Mouse (Mus musculus) C2C12 (cell line): ENCODE data around the gene Fads3. TPM values are rescaled to one million over a fixed set of nuclear protein-coding genes. Genes with fewer than 3 reads are reported as not detected.

ENCODE experiments used
- H3K27me3 ChIP-seq: one replicate; pipeline ENCODE4 v1.6.1; 2011; ENCODE audit not compliant: control insufficient read depth, insufficient read depth, insufficient read length
- H3K36me3 ChIP-seq: one replicate; pipeline ENCODE4 v1.6.1; 2011; ENCODE audit not compliant: control insufficient read depth, insufficient read depth
- H3K4me3 ChIP-seq: one replicate; pipeline ENCODE4 v1.5.1; 2011; ENCODE audit warnings: mild to moderate bottlenecking, control low read depth; ENCODE audit not compliant: poor library complexity, insufficient read depth, severe bottlenecking
- H3K79me2 ChIP-seq: one replicate; pipeline ENCODE4 v1.6.1; 2011; ENCODE audit not compliant: control insufficient read depth, insufficient read depth
- H3K79me3 ChIP-seq: one replicate; pipeline ENCODE4 v1.6.1; 2011; ENCODE audit warnings: low read depth, control low read depth
- H3ac ChIP-seq: one replicate; pipeline ENCODE3; 2011; ENCODE audit warnings: low read depth; ENCODE audit not compliant: control insufficient read depth, insufficient read length
- CEBPB ChIP-seq: IDR thresholded peaks from one replicate; pipeline ENCODE4 v1.6.1; 2011; ENCODE audit warnings: low read depth, mild to moderate bottlenecking, control low read depth, moderate library complexity
- CTCF ChIP-seq: IDR thresholded peaks from one replicate; pipeline ENCODE4 v1.5.1; 2011; ENCODE audit not compliant: control insufficient read depth, insufficient read depth, insufficient read length
- FOSL1 ChIP-seq: IDR thresholded peaks from one replicate; pipeline ENCODE4 v1.8.0; 2011; ENCODE audit warnings: mild to moderate bottlenecking, low read length; ENCODE audit not compliant: poor library complexity, insufficient read depth, severe bottlenecking
- MAX ChIP-seq: IDR thresholded peaks from one replicate; pipeline ENCODE4 v1.6.1; 2011; ENCODE audit warnings: mild to moderate bottlenecking, control low read depth
- MYOD1 ChIP-seq: IDR thresholded peaks from one replicate; pipeline ENCODE4 v1.6.1; 2011; ENCODE audit warnings: low read depth; ENCODE audit not compliant: control insufficient read depth, insufficient read length
- MYOG ChIP-seq: IDR thresholded peaks from one replicate; pipeline ENCODE4 v1.6.1; 2011; ENCODE audit not compliant: control insufficient read depth, insufficient read length; ENCODE audit errors: extremely low read depth
- USF1 ChIP-seq: IDR thresholded peaks from one replicate; pipeline ENCODE4 v1.6.1; 2011; ENCODE audit warnings: low read depth, mild to moderate bottlenecking, control low read depth, moderate library complexity
- polyA plus RNA-seq: library from polyadenylated mRNA; unstranded; fragments of >200 nt; fragmentation: generic; extraction: Trizol; gene quantifications from one replicate; pipeline ENCODE4 v1.2.1, GENCODE M21; 2012; ENCODE audit warnings: missing spikeins

Fads3 gene
- polyA plus RNA-seq, 1 experiment = 161 TPM

DNA sequence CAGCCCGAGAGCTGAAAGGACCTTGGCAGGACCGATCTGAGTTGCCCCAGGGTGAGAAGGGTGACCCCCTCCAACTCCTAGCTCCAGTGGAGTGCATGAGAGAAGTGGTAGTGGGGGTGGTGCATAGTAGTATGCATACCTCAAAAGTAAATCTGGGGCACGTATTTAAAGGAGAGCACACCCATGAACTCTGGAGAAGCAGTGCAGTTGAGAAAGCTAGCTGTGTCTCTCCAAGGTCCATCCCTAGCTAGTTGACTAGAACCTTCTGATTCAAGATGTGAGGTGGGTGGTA, 22.9 kb upstream of the Fads3 start:
- H3ac ChIP-seq = peak overlapping the region; percentile 69
- TF ChIP-seq FOSL1 (no peak), MYOG (no peak), MYOD1 (no peak), USF1 (no peak), CTCF (no peak)
- no peaks in the 10 kb centered on the region for H3K79me2 ChIP-seq
- H3K36me3 ChIP-seq = no peaks in the 10 kb centered on the region
- H3K27me3 ChIP-seq = no peaks in the 10 kb centered on the region
- H3K79me3 ChIP-seq = no peaks in the 10 kb centered on the region
- peak overlapping the region; percentile 18 for H3K4me3 ChIP-seq

DNA sequence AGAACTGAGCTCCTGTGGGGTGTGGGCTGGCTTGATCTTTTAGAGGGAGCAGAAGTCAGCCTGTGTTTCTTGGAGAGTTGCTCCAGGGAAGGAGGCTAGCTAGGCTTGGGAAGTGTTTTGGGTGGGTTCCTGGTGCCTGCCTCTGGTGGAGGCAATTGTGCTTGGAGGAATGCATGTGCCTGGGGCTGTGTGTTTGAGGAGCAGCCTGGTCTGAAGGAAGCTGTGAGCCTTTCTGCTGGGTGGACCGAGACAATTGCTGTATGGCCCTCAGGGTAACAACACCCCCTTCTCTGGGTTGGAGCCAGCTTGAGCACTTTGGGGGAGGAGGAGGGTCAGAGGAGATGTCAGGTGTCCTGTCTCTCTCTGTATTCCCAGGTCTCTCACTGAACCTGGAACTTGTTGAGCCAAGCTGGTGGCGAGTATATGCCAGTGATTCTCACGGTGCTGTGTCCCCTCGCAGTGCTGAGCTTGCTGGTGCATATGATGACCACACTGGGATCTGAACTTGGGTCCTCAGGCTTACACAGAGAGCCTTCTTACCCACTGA, 22.1 kb upstream of the Fads3 start:
- no peaks in the 10 kb centered on the region for H3K36me3 ChIP-seq
- H3K27me3 ChIP-seq = no peaks in the 10 kb centered on the region
- TF ChIP-seq MYOG = no peak
- no peak for TF ChIP-seq CTCF
- TF ChIP-seq CEBPB = no peak
- no peak for TF ChIP-seq FOSL1
- TF ChIP-seq USF1 = no peak
- no peak for TF ChIP-seq MYOD1
- no peak for TF ChIP-seq MAX
- H3K79me3 ChIP-seq = no peaks in the 10 kb centered on the region
- H3K79me2 ChIP-seq = no peaks in the 10 kb centered on the region
- no peak overlapping the region for H3ac ChIP-seq
- H3K4me3 ChIP-seq = no peak overlapping the region

DNA sequence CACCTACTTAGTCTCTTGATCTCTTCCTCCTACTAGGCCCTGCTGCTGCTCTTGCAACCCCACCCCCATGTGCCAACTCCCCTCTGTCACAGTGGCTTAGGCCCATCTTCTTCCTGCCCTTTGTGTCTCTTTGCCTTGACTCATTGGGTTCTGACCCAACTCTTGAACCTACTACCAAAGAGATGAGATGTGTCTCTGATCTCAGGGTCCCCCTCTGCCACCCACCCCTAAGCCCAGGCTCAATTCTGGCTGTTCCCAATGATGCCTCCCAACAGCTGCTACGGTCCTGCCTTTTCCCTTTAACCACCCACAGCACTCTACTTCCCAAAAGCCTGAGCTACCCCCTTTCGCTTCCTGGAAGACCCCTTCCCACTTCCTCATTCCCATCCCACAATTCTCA, 19.4 kb upstream of the Fads3 start:
- TF ChIP-seq FOSL1 = no peak
- no peak for TF ChIP-seq MAX
- no peak for TF ChIP-seq USF1
- TF ChIP-seq CEBPB = no peak
- TF ChIP-seq MYOD1 = no peak
- no peak for TF ChIP-seq CTCF
- TF ChIP-seq MYOG = no peak
- H3K79me3 ChIP-seq = no peaks in the 10 kb centered on the region
- H3K79me2 ChIP-seq = no peaks in the 10 kb centered on the region
- H3K4me3 ChIP-seq = no peak overlapping the region
- no peak overlapping the region for H3ac ChIP-seq
- no peaks in the 10 kb centered on the region for H3K36me3 ChIP-seq
- no peaks in the 10 kb centered on the region for H3K27me3 ChIP-seq

DNA sequence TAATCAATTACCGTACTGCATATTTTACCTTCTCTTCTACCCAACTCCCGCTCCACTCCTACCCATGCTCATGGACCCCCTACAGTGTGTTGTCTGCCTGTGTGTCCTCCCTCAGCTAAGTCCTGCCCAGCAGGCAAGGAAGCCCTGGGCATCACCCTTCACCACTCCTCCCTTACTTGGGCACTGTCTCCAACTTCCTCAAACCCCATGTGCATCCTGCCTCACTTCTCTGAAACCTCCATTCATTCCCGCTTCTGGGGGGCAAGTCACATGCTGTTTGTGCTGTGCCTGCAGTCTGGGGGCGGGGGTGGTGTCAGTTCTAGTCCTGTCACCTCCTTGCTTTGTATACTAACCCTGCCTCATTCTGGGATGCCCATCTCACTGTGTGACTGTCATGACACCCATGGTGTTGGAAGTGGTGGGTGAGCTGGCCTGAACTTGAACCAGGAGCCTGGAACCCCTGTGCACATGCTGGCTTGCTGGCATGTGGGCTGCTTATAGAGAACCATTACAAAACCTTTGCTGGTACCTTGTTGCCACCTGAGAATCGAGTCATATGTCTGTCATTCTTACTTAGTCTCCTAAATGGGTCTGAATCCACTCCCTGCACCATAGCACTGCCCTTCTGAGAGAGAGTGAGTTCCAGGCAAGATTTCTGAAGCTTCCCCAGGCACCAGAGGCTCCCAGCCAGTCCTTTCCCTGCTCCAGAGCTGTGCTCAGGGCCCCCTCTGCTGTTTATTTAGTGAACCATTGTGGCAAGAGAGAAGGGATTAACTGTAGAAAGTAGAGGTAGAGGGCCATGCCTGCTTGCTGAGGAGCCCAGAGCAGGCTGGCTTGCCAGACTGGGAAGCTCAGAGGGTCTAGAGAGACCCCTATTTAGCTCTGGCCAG, 18.7 kb upstream of the Fads3 start:
- Histone ChIP-seq H3K27me3 (no peaks in the 10 kb centered on the region), H3K4me3 (no peak overlapping the region), H3K79me3 (no peaks in the 10 kb centered on the region), H3ac (no peak overlapping the region), H3K36me3 (no peaks in the 10 kb centered on the region), H3K79me2 (no peaks in the 10 kb centered on the region)
- TF ChIP-seq CEBPB (no peak), FOSL1 (no peak), MAX (no peak), MYOG (no peak), MYOD1 (no peak), CTCF (no peak), USF1 (no peak)

DNA sequence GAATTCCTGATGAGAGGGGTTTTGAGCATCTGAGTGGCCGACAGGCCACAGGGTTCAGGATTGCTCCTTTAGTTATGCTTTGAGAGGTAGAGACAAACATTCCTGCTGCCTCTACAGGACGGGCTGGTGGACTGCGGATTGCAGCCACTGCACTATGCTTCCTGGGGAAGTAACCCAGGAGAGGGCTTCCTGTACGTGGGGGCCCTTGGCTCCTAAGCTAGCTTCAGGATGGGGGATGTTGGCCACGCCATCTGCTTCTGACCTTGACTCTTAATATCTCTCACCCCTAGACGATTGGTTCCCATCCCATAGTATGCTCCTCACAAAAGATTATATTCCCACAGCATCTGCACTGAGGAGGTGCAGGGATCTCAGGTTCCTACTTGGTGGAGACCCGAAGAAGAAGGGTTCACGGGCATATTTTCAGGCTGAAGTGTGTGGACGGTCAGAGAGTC, 18.0 kb upstream of the Fads3 start:
- Histone ChIP-seq H3ac (no peak overlapping the region), H3K27me3 (no peaks in the 10 kb centered on the region), H3K79me3 (no peaks in the 10 kb centered on the region), H3K36me3 (no peaks in the 10 kb centered on the region), H3K4me3 (no peak overlapping the region), H3K79me2 (no peaks in the 10 kb centered on the region)
- TF ChIP-seq CEBPB (no peak), USF1 (no peak), MYOD1 (no peak), CTCF (no peak), FOSL1 (no peak), MYOG (no peak), MAX (no peak)
